Mouse (Mus musculus): ENCODE measurements around the gene Runx1.

DNA sequence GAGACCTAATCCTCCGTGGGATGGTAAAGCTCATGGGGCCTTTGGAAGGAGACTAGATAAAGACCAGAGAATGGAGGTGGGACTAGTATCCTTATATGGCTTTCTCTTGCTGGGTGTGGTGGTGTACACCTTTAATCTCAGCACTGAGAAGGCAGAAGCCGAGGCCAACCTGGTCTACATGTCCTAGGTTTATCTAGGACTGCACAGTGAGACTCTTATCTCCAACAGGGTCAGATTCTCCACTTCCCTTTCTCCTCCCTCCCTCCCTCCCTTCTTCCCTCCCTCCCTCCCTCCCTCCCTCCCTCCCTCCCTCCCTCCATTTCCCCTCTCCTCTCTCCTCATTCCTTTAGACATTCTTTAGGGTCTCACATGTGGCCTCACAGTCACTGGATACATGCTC is 118.8 kb downstream of the Runx1 start:
- TF ChIP-seq CTCF (IDR thresholded peaks at IDR 0.05; ENCODE audit: low read depth) (no peak), EP300 (IDR thresholded peaks at IDR 0.05; ENCODE audit: low read depth) (no peak)

All from liver, postnatal 0 days (tissue).